Comparison of ENCODE assay signal across 24 mouse cellular contexts in genomic region chr15:97204889-97205288, GRCm38 (mm10). TPM values are rescaled to one million over a fixed set of nuclear protein-coding genes. Genes with fewer than 3 reads are reported as not detected.
DNase-seq lines count a peak whose midpoint lies in the region; ATAC-seq and TF ChIP-seq lines count a peak whose summit lies in the region.
"Had no signal": no experiment of that assay in that cellular context is flagged by ENCODE, and none has a peak within 500 bp of the region (broad histone marks: within the 10 kb centered on the region; RNA-seq: fewer than 3 reads in every experiment).

No protein-coding gene starts in this region.

- H3K4me2 ChIP-seq in liver, embryonic 12.5 days = no peak overlapping the region
- no peak overlapping the region for H3K4me2 ChIP-seq in liver, postnatal 0 days (ENCODE audit: low read depth, low read length)
- H3K4me2 ChIP-seq in liver, embryonic 11.5 days = no peak overlapping the region

- no peak overlapping the region for H3K27ac ChIP-seq in liver, adult 2 months (replicated peaks; ENCODE audit: insufficient read depth, low read depth, low read length)
- H3K27ac ChIP-seq in liver, embryonic 12.5 days = no peak overlapping the region
- peak overlapping the region; percentile 55; the same call in 1 of the 2 replicates for H3K27ac ChIP-seq in liver, postnatal 0 days (ENCODE audit: low read depth)
- no peak overlapping the region for H3K27ac ChIP-seq in liver, embryonic 11.5 days (ENCODE audit: low read depth, low read length)
- no peak overlapping the region for H3K27ac ChIP-seq in embryonic facial prominence, embryonic 10.5 days (replicated peaks)

- H3K27me3 ChIP-seq in liver, adult 2 months (ENCODE audit: control insufficient read depth, insufficient read depth, low read length) = no peaks in the 10 kb centered on the region
- no peaks in the 10 kb centered on the region for H3K27me3 ChIP-seq in liver, embryonic 12.5 days (replicated peaks)
- H3K27me3 ChIP-seq in liver, postnatal 0 days (ENCODE audit: insufficient read depth, low read length) = no peaks in the 10 kb centered on the region
- no peaks in the 10 kb centered on the region for H3K27me3 ChIP-seq in liver, embryonic 11.5 days (replicated peaks; ENCODE audit: control insufficient read depth, insufficient read depth, low read length)
- no peaks in the 10 kb centered on the region for H3K27me3 ChIP-seq in embryonic facial prominence, embryonic 10.5 days (replicated peaks; ENCODE audit: low read depth, poor library complexity, severe bottlenecking)
- H3K27me3 ChIP-seq: CH12.LX, Patski had no signal

- H3K79me2 ChIP-seq in liver, adult 2 months (ENCODE audit: control insufficient read depth, insufficient read depth, low read length) = no peaks in the 10 kb centered on the region

- H3K9me3 ChIP-seq in liver, embryonic 12.5 days (replicated peaks) = no peaks in the 10 kb centered on the region
- no peaks in the 10 kb centered on the region for H3K9me3 ChIP-seq in liver, postnatal 0 days (ENCODE audit: low read length)
- no peaks in the 10 kb centered on the region for H3K9me3 ChIP-seq in liver, embryonic 11.5 days (ENCODE audit: control insufficient read depth, low read length)
- H3K9me3 ChIP-seq in embryonic facial prominence, embryonic 10.5 days = no peaks in the 10 kb centered on the region

- no peak overlapping the region for H3K9ac ChIP-seq in liver, adult 2 months (ENCODE audit: low read depth, low read length)
- no peak overlapping the region for H3K9ac ChIP-seq in liver, embryonic 12.5 days
- no peak overlapping the region for H3K9ac ChIP-seq in liver, postnatal 0 days (replicated peaks)
- no peak overlapping the region for H3K9ac ChIP-seq in liver, embryonic 11.5 days (ENCODE audit: low read depth, low read length)

- no peaks in the 10 kb centered on the region for H3K4me1 ChIP-seq in liver, adult 2 months (ENCODE audit: control insufficient read depth, insufficient read depth, low read length)
- no peaks in the 10 kb centered on the region for H3K4me1 ChIP-seq in liver, embryonic 12.5 days
- H3K4me1 ChIP-seq in liver, postnatal 0 days (ENCODE audit: insufficient read depth) = no peaks in the 10 kb centered on the region
- H3K4me1 ChIP-seq in liver, embryonic 11.5 days (replicated peaks; ENCODE audit: control insufficient read depth, insufficient read depth, low read length) = no peaks in the 10 kb centered on the region
- no peaks in the 10 kb centered on the region for H3K4me1 ChIP-seq in embryonic facial prominence, embryonic 10.5 days

- no peaks in the 10 kb centered on the region for H3K36me3 ChIP-seq in liver, adult 2 months (ENCODE audit: control insufficient read depth, insufficient read depth, low read length)
- no peaks in the 10 kb centered on the region for H3K36me3 ChIP-seq in liver, embryonic 12.5 days
- H3K36me3 ChIP-seq in liver, postnatal 0 days (replicated peaks; ENCODE audit: insufficient read depth, low read length) = no peaks in the 10 kb centered on the region
- H3K36me3 ChIP-seq in liver, embryonic 11.5 days (ENCODE audit: control insufficient read depth, insufficient read depth, low read length) = no peaks in the 10 kb centered on the region
- H3K36me3 ChIP-seq in embryonic facial prominence, embryonic 10.5 days (replicated peaks) = no peaks in the 10 kb centered on the region
- H3K36me3 ChIP-seq: G1E had no signal

- WGBS in liver, adult 2 months = 16% methylated on average over 3 of the region's 3 CpGs
- WGBS in liver, embryonic 12.5 days (ENCODE audit: insufficient replicate concordance) = 65% methylated on average over 3 of the region's 3 CpGs
- 52% methylated on average over 3 of the region's 3 CpGs for WGBS in liver, postnatal 0 days (ENCODE audit: insufficient replicate concordance)
- WGBS in liver, embryonic 11.5 days = 71% methylated on average over 3 of the region's 3 CpGs
- WGBS in embryonic facial prominence, embryonic 10.5 days = 91% methylated on average over 3 of the region's 3 CpGs

- TF ChIP-seq POLR2A in liver, adult 2 months (IDR thresholded peaks at IDR 0.05; ENCODE audit: extremely low read depth, insufficient read depth, low read length) = no peak

- DNase-seq in adrenal gland, adult 2 months = peak; percentile 6
- DNase-seq in adrenal gland, adult 8-10 months = no peak
- DNase-seq in liver, adult 2 months (ENCODE audit: extremely low read depth, low read depth, low spot score) = peak; percentile 81
- no peak for DNase-seq in liver, postnatal 0 days
- DNase-seq in liver, embryonic 11.5 days (ENCODE audit: low spot score) = no peak
- DNase-seq in adipocyte (ENCODE audit: low spot score) = peak; percentile 32
- DNase-seq in embryonic facial prominence, embryonic 10.5 days (ENCODE audit: low spot score) = no peak
- DNase-seq: adrenal gland, postnatal 10 days; adrenal gland, postnatal 14 days; adrenal gland, postnatal 25 days; adrenal gland, postnatal 36 days; B cell, adult 2 months; cerebellum, adult 11 months; cerebellum, adult 11-12 months; cerebellum, adult 18-20 months; cerebellum, adult 2 months; cerebellum, adult 8-10 months had no signal

- TF ChIP-seq CTCF in liver, adult 2 months (IDR thresholded peaks at IDR 0.05; ENCODE audit: low read depth, low read length) = peak; percentile 21; the same call in 1 of the 2 replicates
- no peak for TF ChIP-seq CTCF in liver, postnatal 0 days (IDR thresholded peaks at IDR 0.05; ENCODE audit: low read depth)

- ATAC-seq in liver, embryonic 12.5 days = no peak
- peak; percentile 77 for ATAC-seq in liver, postnatal 0 days
- no peak for ATAC-seq in liver, embryonic 11.5 days (replicated peaks; ENCODE audit: low FRiP score)
- ATAC-seq: activated CD4-positive, CD25-positive, alpha-beta regulatory T cell, adult 4 months; CD4-positive, CD25-positive, alpha-beta regulatory T cell, adult 4 months; Patski had no signal

- H3K4me3 ChIP-seq in liver, adult 2 months (ENCODE audit: insufficient read depth, low read depth, low read length) = no peak overlapping the region
- no peak overlapping the region for H3K4me3 ChIP-seq in liver, embryonic 12.5 days
- H3K4me3 ChIP-seq in liver, postnatal 0 days (ENCODE audit: low read depth, low read length) = no peak overlapping the region
- no peak overlapping the region for H3K4me3 ChIP-seq in liver, embryonic 11.5 days (ENCODE audit: low read depth, low read length)
- H3K4me3 ChIP-seq in embryonic facial prominence, embryonic 10.5 days = no peak overlapping the region

- no peak for TF ChIP-seq EP300 in liver, postnatal 0 days (IDR thresholded peaks at IDR 0.05; ENCODE audit: low read depth)

RNA-seq across cellular contexts. Expression of gene Pced1b, which starts 42.0 kb away (rescaled TPM):
- total RNA-seq in adrenal gland, adult 2 months (2021) = 10 to 100 TPM; 17.9 to 25.7 TPM
- 27.5 and 30.1 TPM in 2 replicates for polyA plus RNA-seq in adrenal gland, adult 2 months (2012; rRNA removed)
- total RNA-seq in adrenal gland, adult 8-10 months (2022) = 10 to 100 TPM; 23.1 to 47.0 (median 29.6) TPM
- 0.92 and 1.9 TPM in 2 replicates for total RNA-seq in liver, adult 2 months (2014; rRNA removed)
- 4.1 and 5.6 TPM in 2 replicates for polyA plus RNA-seq in liver, adult 2 months (2012; rRNA removed)
- 5.6 and 6.4 TPM in 2 replicates for polyA plus RNA-seq in liver, embryonic 12.5 days (2016; fragmentation: Nextera tagmentation; extraction: Ambion mirVana)
- 2.5 and 2.8 TPM in 2 replicates for polyA plus RNA-seq in liver, postnatal 0 days (2015; fragmentation: Nextera tagmentation; extraction: Ambion mirVana)
- polyA plus RNA-seq in liver, embryonic 11.5 days (2014; fragmentation: Nextera tagmentation; extraction: Ambion mirVana) = 6.4 and 8.5 TPM in 2 replicates
- polyA plus RNA-seq in embryonic facial prominence, embryonic 10.5 days (2016; fragmentation: Nextera tagmentation; extraction: Ambion mirVana) = 2.3 and 4.3 TPM in 2 replicates

RNA-seq across cellular contexts. Expression of gene Amigo2, which starts 42.2 kb away (rescaled TPM):
- 10 to 100 TPM in 1 of 2 experiments, 1 to 10 TPM in 1; 7.1 to 11.1 TPM for total RNA-seq in adrenal gland, adult 2 months (2021)
- polyA plus RNA-seq in adrenal gland, adult 2 months (2012; rRNA removed) = 0.60 and 0.88 TPM in 2 replicates
- 1 to 10 TPM; 7.2 to 8.3 (median 7.3) TPM for total RNA-seq in adrenal gland, adult 8-10 months (2022)
- 6.5 and 7.0 TPM in 2 replicates for total RNA-seq in liver, adult 2 months (2014; rRNA removed)
- 0.76 and 1.4 TPM in 2 replicates for polyA plus RNA-seq in liver, adult 2 months (2012; rRNA removed)
- 1.4 and 1.7 TPM in 2 replicates for polyA plus RNA-seq in liver, embryonic 12.5 days (2016; fragmentation: Nextera tagmentation; extraction: Ambion mirVana)
- polyA plus RNA-seq in liver, postnatal 0 days (2015; fragmentation: Nextera tagmentation; extraction: Ambion mirVana) = 2.9 and 3.0 TPM in 2 replicates
- polyA plus RNA-seq in liver, embryonic 11.5 days (2014; fragmentation: Nextera tagmentation; extraction: Ambion mirVana) = 1.9 and 3.2 TPM in 2 replicates
- 3.3 and 3.9 TPM in 2 replicates for polyA plus RNA-seq in embryonic facial prominence, embryonic 10.5 days (2016; fragmentation: Nextera tagmentation; extraction: Ambion mirVana)
- total RNA-seq: MEL had no signal
- polyA plus RNA-seq: G1E had no signal

Comparison
In these comparisons a context has a peak if more than half of its experiments do, and no peak if none do; other contexts are left out.
1. DNase-seq: peak in adrenal gland, adult 2 months (single experiment), liver, adult 2 months (single experiment) and adipocyte (single experiment); none in adrenal gland, adult 8-10 months (single experiment), liver, postnatal 0 days (single experiment), liver, embryonic 11.5 days (single experiment) and embryonic facial prominence, embryonic 10.5 days (single experiment).